Mouse (Mus musculus) CD4-positive, CD25-positive, alpha-beta regulatory T cell, adult 4 months (primary cell): ENCODE measurements at regions not wholly inside any gene's neighbourhood (a gene's known extent, or its start where the extent isn't known, plus 50 kb on each side); places are given as distances from the start of the nearest gene placed in this dataset.
A peak's percentile ranks its signal among the peaks of the same experiment; 100 is the strongest.

ENCODE experiments used
- ATAC-seq: one replicate; pipeline ENCODE4 v1.8.0; 2017

GRCm38 (mm10) chr16:8351424-8351823 is 73.5 kb downstream of the Tmem114 start:
- ATAC-seq: no peak

GRCm38 (mm10) chr16:8349148-8349547 is 75.8 kb downstream of the Tmem114 start:
- no peak for ATAC-seq

GRCm38 (mm10) chr16:8348645-8349044 is 76.3 kb downstream of the Tmem114 start:
- ATAC-seq: no peak

- ATAC-seq: no peak
Observed at GRCm38 (mm10) chr16:8345216-8345615, 79.7 kb downstream of the Tmem114 start.

- no peak for ATAC-seq
Observed at GRCm38 (mm10) chr16:8333081-8333710, 91.7 kb downstream of the Tmem114 start.

GRCm38 (mm10) chr16:8311996-8312395 is 112.9 kb downstream of the Tmem114 start:
- ATAC-seq: no peak

- ATAC-seq: peak; percentile 99
Observed at GRCm38 (mm10) chr16:8306389-8306788, 118.5 kb downstream of the Tmem114 start.
